Mouse (Mus musculus): ENCODE data around the gene Pip4k2c. TPM values are rescaled to one million over a fixed set of nuclear protein-coding genes. Genes with fewer than 3 reads are reported as not detected.

The Pip4k2c gene
- polyA plus RNA-seq, 1 experiment from 2014 or later, result 45.0 TPM

- TF ChIP-seq CTCF (IDR thresholded peaks at IDR 0.05; ENCODE audit: low read depth), result no peak
- Histone ChIP-seq H3K27me3 (ENCODE audit: insufficient read depth, low read length) (no peaks in the 10 kb centered on the region), H3K4me1 (replicated peaks; ENCODE audit: insufficient read depth, low read length) (peaks cover 14% of the 10 kb centered on the region; the same call in 1 of the 2 replicates), H3K4me2 (ENCODE audit: low read length) (peak overlapping the region; percentile 87), H3K36me3 (ENCODE audit: insufficient read depth, low read length) (peaks cover 12% of the 10 kb centered on the region; the same call in 1 of the 2 replicates), H3K27ac (peak overlapping the region; percentile 75), H3K9ac (ENCODE audit: low read depth, low read length) (peak overlapping the region; percentile 72), H3K9me3 (replicated peaks; ENCODE audit: low read length) (no peaks in the 10 kb centered on the region), H3K4me3 (replicated peaks; ENCODE audit: low read depth, low read length) (peak overlapping the region; percentile 71)
- under 1% methylated on average over 8 of the region's 21 CpGs for WGBS
- DNase-seq (ENCODE audit: low spot score) (no peak), ATAC-seq (replicated peaks; ENCODE audit: low FRiP score, low read depth) (no peak)
Observed at GRCm38 (mm10) chr10:127188079-127188453, 23.3 kb downstream of the Pip4k2c start.

GRCm38 (mm10) chr10:127187371-127188078 is 23.9 kb downstream of the Pip4k2c start:
- no peaks in the 10 kb centered on the region for H3K9me3 ChIP-seq (replicated peaks; ENCODE audit: low read length)
- H3K4me3 ChIP-seq (replicated peaks; ENCODE audit: low read depth, low read length), result peak overlapping the region; percentile 71
- no peak for TF ChIP-seq CTCF (IDR thresholded peaks at IDR 0.05; ENCODE audit: low read depth)
- H3K4me1 ChIP-seq (replicated peaks; ENCODE audit: insufficient read depth, low read length), result peaks cover 14% of the 10 kb centered on the region; the same call in 1 of the 2 replicates
- WGBS, result 42% methylated on average over 10 of the region's 10 CpGs
- peak overlapping the region; percentile 72; the same call in 1 of the 2 replicates for H3K9ac ChIP-seq (ENCODE audit: low read depth, low read length)
- DNase-seq (ENCODE audit: low spot score), result no peak
- peak overlapping the region; percentile 87 for H3K4me2 ChIP-seq (ENCODE audit: low read length)
- H3K36me3 ChIP-seq (ENCODE audit: insufficient read depth, low read length), result peaks cover 6% of the 10 kb centered on the region; the same call in 1 of the 2 replicates
- no peak for ATAC-seq (replicated peaks; ENCODE audit: low FRiP score, low read depth)
- H3K27me3 ChIP-seq (ENCODE audit: insufficient read depth, low read length), result no peaks in the 10 kb centered on the region
- H3K27ac ChIP-seq, result no peak overlapping the region

- H3K4me3 ChIP-seq (replicated peaks; ENCODE audit: low read depth, low read length), result no peak overlapping the region
- H3K36me3 ChIP-seq (ENCODE audit: insufficient read depth, low read length), result 0 out of 2 replicates have a peak, but pooled peaks cover 3% of the 10 kb centered on the region
- H3K27ac ChIP-seq, result no peak overlapping the region
- 75% methylated on average over 1 of the region's 1 CpGs for WGBS
- no peak overlapping the region for H3K9ac ChIP-seq (ENCODE audit: low read depth, low read length)
- ATAC-seq (replicated peaks; ENCODE audit: low FRiP score, low read depth) (no peak), DNase-seq (ENCODE audit: low spot score) (no peak)
- H3K4me2 ChIP-seq (ENCODE audit: low read length), result no peak overlapping the region
- peak; percentile 41; the same call in 1 of the 2 replicates for TF ChIP-seq CTCF (IDR thresholded peaks at IDR 0.05; ENCODE audit: low read depth)
- H3K9me3 ChIP-seq (replicated peaks; ENCODE audit: low read length), result no peaks in the 10 kb centered on the region
- H3K27me3 ChIP-seq (ENCODE audit: insufficient read depth, low read length), result no peaks in the 10 kb centered on the region
- peaks cover 14% of the 10 kb centered on the region; the same call in 1 of the 2 replicates for H3K4me1 ChIP-seq (replicated peaks; ENCODE audit: insufficient read depth, low read length)
Observed at GRCm38 (mm10) chr10:127186451-127186850, 24.9 kb downstream of the Pip4k2c start.

- 85% methylated on average over 15 of the region's 15 CpGs for WGBS
- H3K9ac ChIP-seq (ENCODE audit: low read depth, low read length), result no peak overlapping the region
- no peak overlapping the region for H3K27ac ChIP-seq
- H3K4me2 ChIP-seq (ENCODE audit: low read length), result no peak overlapping the region
- H3K4me3 ChIP-seq (replicated peaks; ENCODE audit: low read depth, low read length), result no peak overlapping the region
- H3K9me3 ChIP-seq (replicated peaks; ENCODE audit: low read length), result no peaks in the 10 kb centered on the region
- peaks cover 14% of the 10 kb centered on the region; the same call in 1 of the 2 replicates for H3K4me1 ChIP-seq (replicated peaks; ENCODE audit: insufficient read depth, low read length)
- no peak for DNase-seq (ENCODE audit: low spot score)
- H3K27me3 ChIP-seq (ENCODE audit: insufficient read depth, low read length), result no peaks in the 10 kb centered on the region
- no peak for TF ChIP-seq CTCF (IDR thresholded peaks at IDR 0.05; ENCODE audit: low read depth)
- no peak for ATAC-seq (replicated peaks; ENCODE audit: low FRiP score, low read depth)
- H3K36me3 ChIP-seq (ENCODE audit: insufficient read depth, low read length), result no peaks in the 10 kb centered on the region
Observed at GRCm38 (mm10) chr10:127185506-127185905, 25.9 kb downstream of the Pip4k2c start.

- DNase-seq (ENCODE audit: low spot score), result no peak
- TF ChIP-seq CTCF (IDR thresholded peaks at IDR 0.05; ENCODE audit: low read depth), result no peak
Observed at GRCm38 (mm10) chr10:127185101-127185500, 26.3 kb downstream of the Pip4k2c start.

GRCm38 (mm10) chr10:127183759-127184158 is 27.6 kb downstream of the Pip4k2c start:
- no peak overlapping the region for H3K27ac ChIP-seq
- no peak overlapping the region for H3K4me3 ChIP-seq (replicated peaks; ENCODE audit: low read depth, low read length)

More at GRCm38 (mm10) chr10:127185101-127185500, 26.3 kb downstream of the Pip4k2c start:
- H3K4me2 ChIP-seq (ENCODE audit: low read length), result no peak overlapping the region
- WGBS, result 76% methylated on average over 9 of the region's 9 CpGs
- H3K4me1 ChIP-seq (replicated peaks; ENCODE audit: insufficient read depth, low read length), result peaks cover 15% of the 10 kb centered on the region; the same call in 1 of the 2 replicates
- no peaks in the 10 kb centered on the region for H3K9me3 ChIP-seq (replicated peaks; ENCODE audit: low read length)
- H3K27me3 ChIP-seq (ENCODE audit: insufficient read depth, low read length), result no peaks in the 10 kb centered on the region
- no peak overlapping the region for H3K9ac ChIP-seq (ENCODE audit: low read depth, low read length)
- ATAC-seq (replicated peaks; ENCODE audit: low FRiP score, low read depth), result no peak
- no peak overlapping the region for H3K4me3 ChIP-seq (replicated peaks; ENCODE audit: low read depth, low read length)
- no peak overlapping the region for H3K27ac ChIP-seq
- no peaks in the 10 kb centered on the region for H3K36me3 ChIP-seq (ENCODE audit: insufficient read depth, low read length)

More at GRCm38 (mm10) chr10:127183759-127184158, 27.6 kb downstream of the Pip4k2c start:
- no peak for DNase-seq (ENCODE audit: low spot score)
- no peaks in the 10 kb centered on the region for H3K9me3 ChIP-seq (replicated peaks; ENCODE audit: low read length)
- H3K4me2 ChIP-seq (ENCODE audit: low read length), result peak overlapping the region; percentile 12; the same call in 1 of the 2 replicates
- peaks cover 11% of the 10 kb centered on the region; the same call in 1 of the 2 replicates for H3K4me1 ChIP-seq (replicated peaks; ENCODE audit: insufficient read depth, low read length)
- no peak for ATAC-seq (replicated peaks; ENCODE audit: low FRiP score, low read depth)
- H3K36me3 ChIP-seq (ENCODE audit: insufficient read depth, low read length), result no peaks in the 10 kb centered on the region
- no peak for TF ChIP-seq CTCF (IDR thresholded peaks at IDR 0.05; ENCODE audit: low read depth)
- peaks cover 7% of the 10 kb centered on the region; the same call in 1 of the 2 replicates for H3K27me3 ChIP-seq (ENCODE audit: insufficient read depth, low read length)
- no peak overlapping the region for H3K9ac ChIP-seq (ENCODE audit: low read depth, low read length)
- 22% methylated on average over 20 of the region's 20 CpGs for WGBS
